Mouse (Mus musculus) adrenal gland, adult 8-10 months (tissue): ENCODE measurements around the gene Plcb4. TPM values are rescaled to one million over a fixed set of nuclear protein-coding genes. Genes with fewer than 3 reads are reported as not detected.
A peak's percentile ranks its signal among the peaks of the same experiment; 100 is the strongest.
"Not testable (repeated sequence)": the region's sequence is repeated elsewhere in the genome, so short reads cannot be mapped to it uniquely, and the experiment has no call there.

ENCODE experiments used
- DNase-seq: peaks from one replicate; pipeline ENCODE4 v3.0.0; 2022
- total RNA-seq, 4 experiments: library from RNA; stranded (reverse); gene quantifications; 2 replicates each; pipeline ENCODE4 v1.2.4; 2022

Gene Plcb4
- total RNA-seq, 4 experiments from 2014 or later: 31.0 to 47.2 (median 37.8) TPM

DNA sequence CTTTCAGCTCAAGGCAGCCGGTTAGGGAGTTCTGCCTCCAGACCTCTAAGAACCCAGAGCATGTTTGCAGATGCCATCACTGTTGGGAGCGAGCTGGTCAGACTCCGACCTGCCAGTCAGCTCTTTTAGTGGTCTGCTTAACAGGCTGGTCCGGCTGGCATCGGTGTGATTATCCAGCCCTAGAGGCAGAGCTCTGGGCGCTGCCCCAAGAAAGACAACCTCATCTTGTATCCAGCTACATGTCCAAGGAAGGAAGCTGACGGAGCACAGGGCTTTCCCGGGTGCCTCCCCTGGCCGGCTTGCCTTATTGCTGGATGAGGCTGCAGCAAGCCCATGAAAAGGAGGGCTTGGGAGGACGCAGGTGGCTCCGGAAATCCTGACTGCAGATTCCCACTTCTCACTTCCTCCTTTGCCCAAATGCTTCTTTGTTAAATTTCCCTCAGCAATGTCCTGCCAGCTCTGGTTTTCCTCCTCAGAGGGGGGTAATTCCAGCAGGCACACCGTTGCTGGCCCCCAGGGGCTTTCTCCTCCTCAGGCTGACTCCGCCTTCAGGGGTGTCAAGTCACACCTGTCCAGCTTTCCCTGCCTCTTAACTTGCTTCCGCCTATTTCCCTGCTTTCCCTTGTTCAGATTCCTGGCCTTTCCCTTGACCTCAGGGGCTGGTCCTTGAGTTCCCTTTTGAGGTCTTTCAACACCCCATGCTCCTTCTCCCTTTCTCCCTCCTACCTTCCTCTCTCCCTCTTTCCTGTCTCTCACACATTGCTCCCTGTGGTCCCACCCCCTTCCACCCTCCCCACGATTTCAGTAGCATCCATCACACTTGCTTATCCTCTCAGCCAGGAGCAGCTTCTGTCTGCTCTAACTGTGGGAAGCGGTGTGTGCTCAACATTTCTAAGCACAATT is 58.7 kb downstream of the Plcb4 start:
- no peak for DNase-seq

DNA sequence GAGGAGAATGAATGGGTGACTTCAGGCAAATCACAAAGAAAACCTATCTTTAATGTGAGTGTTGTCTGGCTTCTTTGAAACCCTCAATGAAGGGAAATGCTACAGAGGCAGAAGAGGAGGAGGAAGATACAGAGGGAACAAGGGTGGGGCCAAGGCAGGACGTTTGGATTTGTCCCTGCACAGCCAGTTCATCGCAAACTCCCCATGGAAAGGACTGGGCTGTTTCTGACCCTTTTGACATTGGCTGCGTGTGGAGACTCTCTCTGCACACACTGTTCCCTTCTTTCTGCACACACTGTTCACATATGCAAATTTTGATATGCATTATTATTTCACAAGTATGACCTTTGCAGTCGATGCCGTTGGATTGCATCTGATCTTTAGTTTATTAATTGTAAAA is 63.3 kb downstream of the Plcb4 start:
- no peak for DNase-seq

GRCm38 (mm10) chr2:135723387-135723786 is 64.6 kb downstream of the Plcb4 start:
- no peak for DNase-seq

DNA sequence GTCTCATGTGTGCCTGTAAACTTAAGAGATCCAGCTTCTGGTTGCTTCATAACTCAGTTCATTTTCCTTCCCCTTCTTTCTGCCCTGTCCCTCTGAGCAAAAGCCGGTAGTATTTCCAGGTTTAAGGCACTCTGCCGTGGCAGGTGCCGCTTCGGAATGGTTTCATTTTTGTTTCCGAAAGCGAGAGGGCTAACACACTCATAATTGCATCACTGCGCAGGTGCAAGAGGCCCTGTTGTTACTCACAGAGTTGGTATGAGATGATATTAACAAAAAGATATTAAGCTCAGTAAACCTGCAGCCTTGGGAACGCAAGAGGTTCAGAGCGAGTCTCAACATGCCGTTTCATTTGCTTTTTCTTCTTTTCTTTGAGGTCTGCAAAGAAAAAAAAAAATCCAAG is 65.7 kb downstream of the Plcb4 start:
- no peak for DNase-seq

DNA sequence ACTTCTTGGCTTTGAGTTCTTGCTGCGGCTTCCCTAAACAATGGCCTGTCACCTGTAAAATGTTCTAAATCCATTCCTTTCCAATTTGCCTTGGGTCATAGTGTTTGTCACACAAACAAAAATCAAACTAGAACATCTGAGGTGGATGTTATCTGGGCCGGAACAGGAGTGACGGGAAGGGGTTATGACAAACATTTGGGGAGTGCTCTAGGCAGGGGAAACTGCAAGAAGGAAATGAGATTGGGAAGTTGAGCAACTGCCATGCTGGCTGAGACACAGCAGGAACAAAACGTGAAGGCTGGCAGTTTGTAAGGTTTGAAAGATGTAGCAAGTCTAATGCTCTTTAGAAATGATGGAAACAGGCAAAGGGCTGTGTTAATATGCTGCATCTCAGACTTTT is 66.6 kb downstream of the Plcb4 start:
- DNase-seq: no peak

GRCm38 (mm10) chr2:135727088-135727487 is 68.3 kb downstream of the Plcb4 start:
- DNase-seq: no peak

- no peak for DNase-seq
Observed at GRCm38 (mm10) chr2:135727925-135728324, 69.1 kb downstream of the Plcb4 start.

- DNase-seq: peak; percentile 42
Observed at GRCm38 (mm10) chr2:135731591-135731990, 72.8 kb downstream of the Plcb4 start.

- no peak for DNase-seq
Observed at GRCm38 (mm10) chr2:135732651-135733050, 73.8 kb downstream of the Plcb4 start.

GRCm38 (mm10) chr2:135733926-135734510 is 75.2 kb downstream of the Plcb4 start:
- no peak for DNase-seq

- DNase-seq: no peak
Observed at GRCm38 (mm10) chr2:135737506-135737905, 78.7 kb downstream of the Plcb4 start.

DNA sequence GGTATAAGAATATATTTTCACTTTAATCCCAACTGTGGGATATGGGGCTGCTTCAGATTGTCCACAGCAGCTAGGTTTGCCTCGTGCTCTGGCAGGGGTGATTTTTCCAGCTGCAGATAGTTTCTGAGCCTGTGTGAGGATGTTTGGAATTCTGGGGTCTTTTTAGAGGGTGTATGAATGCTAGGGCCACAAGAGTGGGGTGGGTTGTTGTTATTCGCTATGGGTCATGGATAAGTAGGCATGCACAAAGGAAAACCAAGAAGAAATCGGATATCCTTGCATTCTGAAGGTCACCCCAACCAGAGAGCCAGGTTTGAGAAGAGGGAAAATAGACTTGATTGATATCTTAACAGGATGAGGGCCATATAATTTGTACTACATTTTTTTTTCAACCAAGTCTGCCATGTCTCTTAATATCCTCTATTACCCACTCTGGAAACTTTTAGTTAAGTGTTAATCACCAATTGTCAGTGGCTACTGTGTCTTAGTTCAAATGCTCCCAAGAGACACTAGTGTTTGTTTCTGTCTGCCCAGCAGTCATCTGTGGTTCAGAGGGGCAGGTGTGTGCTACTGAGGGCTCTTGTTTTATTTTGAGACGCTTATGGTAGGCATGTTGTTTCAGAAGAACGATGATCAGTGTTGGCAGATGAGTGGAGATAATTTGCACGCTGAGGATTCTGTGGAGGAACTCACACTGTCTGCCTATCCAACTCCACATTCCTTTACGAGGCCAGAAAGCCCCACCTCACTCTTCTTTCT is 79.4 kb downstream of the Plcb4 start:
- not testable (repeated sequence) for DNase-seq

- DNase-seq: no peak
Observed at GRCm38 (mm10) chr2:135738950-135739349, 80.1 kb downstream of the Plcb4 start.

GRCm38 (mm10) chr2:135742954-135743700 is 84.3 kb downstream of the Plcb4 start:
- DNase-seq: no peak

- no peak for DNase-seq
Observed at GRCm38 (mm10) chr2:135744711-135745110, 85.9 kb downstream of the Plcb4 start.

GRCm38 (mm10) chr2:135745126-135745525 is 86.3 kb downstream of the Plcb4 start:
- peak; percentile 18 for DNase-seq

- no peak for DNase-seq
Observed at GRCm38 (mm10) chr2:135748441-135748840, 89.6 kb downstream of the Plcb4 start.

GRCm38 (mm10) chr2:135749606-135750005 is 90.8 kb downstream of the Plcb4 start:
- no peak for DNase-seq

DNA sequence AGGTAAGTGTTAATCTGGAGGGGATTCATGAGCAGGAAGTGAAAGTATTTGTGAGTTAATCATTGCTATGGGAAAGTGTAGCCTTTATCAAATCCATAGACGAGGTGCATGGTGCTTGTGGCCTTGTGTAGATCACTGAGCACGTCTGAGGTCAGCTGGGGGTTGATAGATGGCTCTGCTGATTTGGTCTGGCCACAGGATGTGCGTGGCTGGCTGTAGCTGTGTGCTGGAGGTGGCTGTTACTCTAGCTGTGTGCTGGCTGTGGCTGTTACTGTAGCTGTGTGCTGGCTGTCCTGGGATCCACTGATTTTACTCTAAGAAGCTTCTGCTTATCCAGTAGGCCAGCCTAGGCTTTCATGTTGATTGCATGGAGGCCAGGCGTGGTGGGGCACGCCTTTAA is 91.9 kb downstream of the Plcb4 start:
- no peak for DNase-seq

DNA sequence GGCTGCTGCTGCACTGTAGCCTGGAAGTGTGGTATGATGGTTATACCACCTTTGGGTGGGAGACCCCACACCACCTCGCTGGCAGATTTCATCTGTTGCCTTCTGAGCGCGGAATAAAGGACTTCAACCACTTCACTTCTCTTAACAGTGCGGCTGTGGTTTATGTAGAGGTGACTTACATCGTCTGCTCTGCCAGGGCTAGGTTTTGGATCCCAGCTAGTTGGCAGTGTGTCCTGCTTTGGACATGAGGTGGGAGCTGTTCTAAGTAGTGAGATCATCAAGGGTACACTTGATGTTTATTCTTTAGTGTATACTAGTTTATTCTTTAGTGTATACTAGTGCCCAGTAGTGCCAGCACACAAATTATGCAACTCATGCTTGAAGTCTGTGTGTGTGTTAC is 97.0 kb downstream of the Plcb4 start:
- DNase-seq: no peak

DNA sequence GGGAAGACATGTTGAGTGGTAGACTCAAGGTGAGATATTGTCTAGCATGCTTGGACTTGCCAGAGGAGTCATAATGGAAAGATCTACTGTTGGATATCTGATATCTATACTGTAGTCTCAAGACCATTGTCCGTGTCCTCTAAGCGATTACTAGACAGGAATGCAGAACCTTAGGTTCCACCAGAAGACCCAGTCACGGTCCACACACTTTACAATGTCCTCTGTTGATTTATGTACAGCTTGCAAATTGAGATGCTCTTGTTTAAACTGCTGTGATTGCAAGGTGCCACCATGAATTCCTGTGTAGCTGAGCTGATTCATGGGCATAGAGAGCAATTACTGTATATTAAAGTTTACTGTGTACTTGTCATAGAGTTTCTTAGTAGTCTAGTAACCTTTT is 98.7 kb downstream of the Plcb4 start:
- DNase-seq: no peak

DNA sequence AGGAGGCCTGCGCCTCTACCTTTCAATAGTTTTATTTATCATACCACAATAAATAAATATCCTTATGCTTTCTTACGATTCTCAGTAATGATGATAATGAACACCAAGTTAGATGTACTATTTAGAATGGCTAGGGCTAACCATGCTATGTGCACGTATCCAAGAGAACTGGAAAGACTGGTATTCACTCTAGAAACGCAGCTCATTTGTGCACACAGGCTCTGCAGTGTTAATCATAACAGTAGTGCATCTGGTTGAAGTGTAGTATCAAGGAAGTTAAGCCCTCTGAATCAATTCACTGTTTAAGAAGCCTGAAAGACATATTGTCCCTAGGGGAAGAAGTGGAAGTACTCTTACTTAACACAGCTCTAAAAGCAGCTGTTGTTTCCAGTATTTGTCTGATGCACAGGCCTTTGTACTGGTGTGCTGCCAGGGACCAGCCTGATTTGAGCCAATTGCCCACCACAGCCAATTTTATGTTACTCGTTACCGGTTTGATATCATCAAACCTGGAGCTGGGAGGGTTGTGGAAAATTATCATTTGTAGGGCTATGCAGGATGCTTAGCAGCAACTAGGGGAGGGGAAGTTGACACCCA is 100.8 kb downstream of the Plcb4 start:
- no peak for DNase-seq
